ENCODE assay signal across 10 mouse cellular contexts in the genomic region with DNA sequence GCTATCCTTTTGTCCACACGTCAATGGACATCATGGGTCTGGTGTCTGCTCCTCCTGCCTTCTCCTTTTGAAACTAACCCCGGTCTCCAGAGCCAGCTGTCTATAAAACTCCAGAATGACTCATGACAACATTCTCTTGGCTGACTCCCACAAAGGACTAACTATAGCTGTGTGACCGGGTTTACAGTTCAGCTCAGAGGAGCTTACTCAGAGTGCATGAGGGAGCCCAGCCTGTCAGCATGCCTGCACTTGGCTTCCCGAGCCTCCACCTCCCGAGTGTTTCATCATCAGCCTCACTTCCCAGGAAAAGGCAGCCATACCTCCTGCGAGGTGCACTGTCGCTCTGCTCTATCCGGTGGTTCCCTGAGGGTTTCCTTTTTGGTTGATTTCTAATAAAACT. TPM values are rescaled to one million over a fixed set of nuclear protein-coding genes. Genes with fewer than 3 reads are reported as not detected.
DNase-seq lines count a peak whose midpoint lies in the region; ATAC-seq and TF ChIP-seq lines count a peak whose summit lies in the region.
"Had no signal": no experiment of that assay in that cellular context is flagged by ENCODE, and none has a peak within 500 bp of the region (broad histone marks: within the 10 kb centered on the region; RNA-seq: fewer than 3 reads in every experiment).

No protein-coding gene starts in this region.

- H3K27ac ChIP-seq in liver, embryonic 11.5 days (ENCODE audit: low read depth, low read length): no peak overlapping the region
- H3K27ac ChIP-seq in left cerebral cortex, adult 2 months: no peak overlapping the region
- no peak overlapping the region for H3K27ac ChIP-seq in hindbrain, embryonic 14.5 days
- H3K27ac ChIP-seq in midbrain, embryonic 10.5 days (replicated peaks): no peak overlapping the region
- H3K27ac ChIP-seq: lung, embryonic 15.5 days; neural tube, embryonic 12.5 days had no signal

- H3K9ac ChIP-seq in liver, embryonic 11.5 days (ENCODE audit: low read depth, low read length): no peak overlapping the region
- no peak overlapping the region for H3K9ac ChIP-seq in hindbrain, embryonic 14.5 days
- H3K9ac ChIP-seq: lung, embryonic 15.5 days; neural tube, embryonic 12.5 days had no signal

- DNase-seq in adrenal gland, adult 2 months: peak; percentile 79
- no peak for DNase-seq in adrenal gland, postnatal 4 days (ENCODE audit: low spot score in 2 of 2)
- peak; percentile 20 for DNase-seq in liver, embryonic 11.5 days (ENCODE audit: low spot score)
- DNase-seq in liver: no peak
- peak; percentile 88 for DNase-seq in brain, adult 2 months (ENCODE audit: low read depth, low spot score)
- peak; percentile 43 to 44 for DNase-seq in left cerebral cortex, adult 2 months (ENCODE audit: extremely low spot score in 1 of 2, low spot score in 2 of 2)
- DNase-seq in hindbrain, embryonic 14.5 days (ENCODE audit: low spot score): no peak
- no peak for DNase-seq in midbrain, embryonic 10.5 days (ENCODE audit: low spot score)

- no peak for ATAC-seq in liver, embryonic 11.5 days (replicated peaks; ENCODE audit: low FRiP score)
- no peak for ATAC-seq in hindbrain, embryonic 14.5 days (ENCODE audit: low FRiP score)

- WGBS in liver, embryonic 11.5 days: 75% methylated on average over 8 of the region's 8 CpGs
- 70% methylated on average over 8 of the region's 8 CpGs for WGBS in hindbrain, embryonic 14.5 days
- WGBS in midbrain, embryonic 10.5 days: 73% methylated on average over 8 of the region's 8 CpGs

- H3K4me2 ChIP-seq in liver, embryonic 11.5 days: no peak overlapping the region
- no peak overlapping the region for H3K4me2 ChIP-seq in hindbrain, embryonic 14.5 days (replicated peaks)
- H3K4me2 ChIP-seq: lung, embryonic 15.5 days; neural tube, embryonic 12.5 days had no signal

- intact Hi-C loops in left cerebral cortex, adult 2 months (cut with DNase I): no loop called here

- TF ChIP-seq CTCF in left cerebral cortex, adult 2 months (IDR thresholded peaks at IDR 0.05): no peak

- H3K4me1 ChIP-seq in liver, embryonic 11.5 days (replicated peaks; ENCODE audit: control insufficient read depth, insufficient read depth, low read length): peaks cover 4% of the 10 kb centered on the region
- peaks cover 4% of the 10 kb centered on the region for H3K4me1 ChIP-seq in hindbrain, embryonic 14.5 days (replicated peaks; ENCODE audit: control insufficient read depth, insufficient read depth, low read length)
- H3K4me1 ChIP-seq in midbrain, embryonic 10.5 days: peaks cover 18% of the 10 kb centered on the region

- no peak overlapping the region for H3K4me3 ChIP-seq in liver, embryonic 11.5 days (ENCODE audit: low read depth, low read length)
- no peak overlapping the region for H3K4me3 ChIP-seq in left cerebral cortex, adult 2 months
- no peak overlapping the region for H3K4me3 ChIP-seq in hindbrain, embryonic 14.5 days (replicated peaks; ENCODE audit: low read length)
- no peak overlapping the region for H3K4me3 ChIP-seq in midbrain, embryonic 10.5 days
- H3K4me3 ChIP-seq: lung, embryonic 15.5 days; neural tube, embryonic 12.5 days had no signal

- no peaks in the 10 kb centered on the region for H3K36me3 ChIP-seq in liver, embryonic 11.5 days (ENCODE audit: control insufficient read depth, insufficient read depth, low read length)
- H3K36me3 ChIP-seq in hindbrain, embryonic 14.5 days (replicated peaks; ENCODE audit: control insufficient read depth, insufficient read depth): no peaks in the 10 kb centered on the region
- no peaks in the 10 kb centered on the region for H3K36me3 ChIP-seq in midbrain, embryonic 10.5 days
- H3K36me3 ChIP-seq: lung, embryonic 15.5 days; neural tube, embryonic 12.5 days had no signal

- H3K9me3 ChIP-seq in liver, embryonic 11.5 days (ENCODE audit: control insufficient read depth, low read length): no peaks in the 10 kb centered on the region
- no peaks in the 10 kb centered on the region for H3K9me3 ChIP-seq in hindbrain, embryonic 14.5 days (ENCODE audit: control insufficient read depth, low read length)
- H3K9me3 ChIP-seq in midbrain, embryonic 10.5 days (replicated peaks): no peaks in the 10 kb centered on the region
- H3K9me3 ChIP-seq: lung, embryonic 15.5 days; neural tube, embryonic 12.5 days had no signal

- no peaks in the 10 kb centered on the region for H3K27me3 ChIP-seq in liver, embryonic 11.5 days (replicated peaks; ENCODE audit: control insufficient read depth, insufficient read depth, low read length)
- no peaks in the 10 kb centered on the region for H3K27me3 ChIP-seq in hindbrain, embryonic 14.5 days (ENCODE audit: control insufficient read depth, insufficient read depth, low read length)
- H3K27me3 ChIP-seq in midbrain, embryonic 10.5 days (ENCODE audit: low read depth, poor library complexity, severe bottlenecking): no peaks in the 10 kb centered on the region
- H3K27me3 ChIP-seq: lung, embryonic 15.5 days; neural tube, embryonic 12.5 days had no signal

RNA-seq across cellular contexts. Expression of a gene that starts 3.4 kb away (rescaled TPM):
- 10 to 100 TPM; 19.3 to 22.5 TPM for total RNA-seq in adrenal gland, adult 2 months (2021)
- 10.3 and 11.5 TPM in 2 replicates for polyA plus RNA-seq in adrenal gland, adult 2 months (2012; rRNA removed)
- total RNA-seq in adrenal gland, postnatal 4 days (2021): 10 to 100 TPM; 22.7 to 26.0 TPM
- 4.2 and 4.9 TPM in 2 replicates for polyA plus RNA-seq in liver, embryonic 11.5 days (2014; fragmentation: Nextera tagmentation; extraction: Ambion mirVana)
- 10 to 100 TPM; 18.5 to 22.1 TPM for total RNA-seq in left cerebral cortex, adult 2 months (2021)
- 4.4 and 4.9 TPM in 2 replicates for polyA plus RNA-seq in hindbrain, embryonic 14.5 days (2014; fragmentation: Nextera tagmentation; extraction: Ambion mirVana)
- polyA plus RNA-seq in midbrain, embryonic 10.5 days (2016; fragmentation: Nextera tagmentation; extraction: Ambion mirVana): 3.5 and 4.0 TPM in 2 replicates

RNA-seq across cellular contexts. Expression of a gene that starts 45.0 kb away (rescaled TPM):
- 10 to 100 TPM; 38.6 to 47.0 TPM for total RNA-seq in adrenal gland, adult 2 months (2021)
- polyA plus RNA-seq in adrenal gland, adult 2 months (2012; rRNA removed): 26.2 and 27.3 TPM in 2 replicates
- total RNA-seq in adrenal gland, postnatal 4 days (2021): 10 to 100 TPM; 45.3 to 47.4 TPM
- 2.7 and 3.0 TPM in 2 replicates for polyA plus RNA-seq in liver, embryonic 11.5 days (2014; fragmentation: Nextera tagmentation; extraction: Ambion mirVana)
- total RNA-seq in left cerebral cortex, adult 2 months (2021): 100 to 1,000 TPM; 101 to 105 TPM
- 16.1 and 16.9 TPM in 2 replicates for polyA plus RNA-seq in hindbrain, embryonic 14.5 days (2014; fragmentation: Nextera tagmentation; extraction: Ambion mirVana)
- 9.4 and 10.4 TPM in 2 replicates for polyA plus RNA-seq in midbrain, embryonic 10.5 days (2016; fragmentation: Nextera tagmentation; extraction: Ambion mirVana)

Comparison
In these comparisons a context has a peak if more than half of its experiments do, and no peak if none do; other contexts are left out.
1. DNase-seq: peak in adrenal gland, adult 2 months (single experiment), liver, embryonic 11.5 days (single experiment), brain, adult 2 months (single experiment) and left cerebral cortex, adult 2 months (2 of 2); none in adrenal gland, postnatal 4 days (0 of 2), liver (single experiment), hindbrain, embryonic 14.5 days (single experiment) and midbrain, embryonic 10.5 days (single experiment).